Mouse (Mus musculus) A20 (cell line): Measurements from ENCODE around the gene Nacc1.

ENCODE experiments used
- DNase-seq: peaks from one replicate; pipeline ENCODE4 v3.0.0-alpha.2; 2011; ENCODE audit warnings: low read depth, low spot score

Gene Nacc1

DNA sequence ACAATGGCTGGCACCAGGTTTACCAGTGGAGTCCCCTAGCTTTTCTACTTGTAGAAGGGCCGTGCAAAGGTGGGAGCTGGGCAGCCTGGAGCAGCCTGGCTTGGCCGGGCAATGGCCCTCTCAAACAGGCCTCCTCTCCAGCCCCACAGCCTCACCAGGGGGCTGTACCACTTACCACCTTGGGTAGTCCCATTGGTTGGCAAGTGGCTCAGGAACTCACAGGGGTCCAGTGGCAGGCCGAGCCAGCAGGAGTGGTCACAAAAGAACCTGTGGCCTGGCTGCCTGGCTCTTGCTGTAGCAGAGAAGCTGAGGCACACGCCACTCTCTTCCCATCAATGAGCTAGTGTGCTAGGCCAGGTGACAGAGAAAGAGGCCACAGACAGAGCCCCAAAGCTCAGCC lies 26.5 kb upstream of the Nacc1 start:
- no peak for DNase-seq

DNA sequence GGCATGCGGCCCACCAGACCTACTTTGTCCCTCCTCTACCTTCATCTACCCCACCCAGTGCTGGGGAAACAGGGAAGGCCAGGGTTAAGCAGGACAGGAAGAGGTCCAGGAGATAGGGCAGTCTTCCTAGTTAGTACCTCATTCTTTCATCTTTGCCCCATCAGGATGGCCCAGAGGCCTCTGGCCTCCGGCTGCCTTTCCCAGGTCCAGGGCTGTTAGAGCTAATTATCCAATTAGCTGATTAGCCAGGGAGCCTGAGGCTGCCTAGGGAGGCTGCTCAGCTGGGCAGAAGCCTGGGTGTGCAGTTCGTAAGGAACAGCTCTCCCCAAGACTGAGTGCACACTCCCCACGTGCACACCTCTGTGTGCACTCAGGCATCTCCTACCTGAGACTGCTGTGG lies 25.7 kb upstream of the Nacc1 start:
- no peak for DNase-seq

DNA sequence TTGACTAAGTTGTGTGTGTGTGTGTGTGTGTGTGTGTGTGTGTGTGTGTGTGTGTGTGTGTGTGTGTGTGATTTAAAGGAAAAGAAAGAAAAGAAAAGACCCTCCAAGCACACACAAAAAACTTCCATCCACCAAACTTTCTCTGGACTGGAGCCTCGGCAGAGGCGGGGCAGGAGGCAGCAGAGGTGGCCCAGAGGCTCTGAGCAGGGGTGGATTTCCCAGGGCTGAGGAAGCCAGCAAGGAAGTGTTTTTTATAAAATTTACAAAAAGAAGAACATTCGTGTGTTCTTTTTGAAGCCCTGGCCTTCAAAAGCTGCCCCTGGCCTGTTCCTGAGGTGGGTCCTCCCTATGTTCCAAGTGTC lies 25.1 kb upstream of the Nacc1 start:
- no peak for DNase-seq

DNA sequence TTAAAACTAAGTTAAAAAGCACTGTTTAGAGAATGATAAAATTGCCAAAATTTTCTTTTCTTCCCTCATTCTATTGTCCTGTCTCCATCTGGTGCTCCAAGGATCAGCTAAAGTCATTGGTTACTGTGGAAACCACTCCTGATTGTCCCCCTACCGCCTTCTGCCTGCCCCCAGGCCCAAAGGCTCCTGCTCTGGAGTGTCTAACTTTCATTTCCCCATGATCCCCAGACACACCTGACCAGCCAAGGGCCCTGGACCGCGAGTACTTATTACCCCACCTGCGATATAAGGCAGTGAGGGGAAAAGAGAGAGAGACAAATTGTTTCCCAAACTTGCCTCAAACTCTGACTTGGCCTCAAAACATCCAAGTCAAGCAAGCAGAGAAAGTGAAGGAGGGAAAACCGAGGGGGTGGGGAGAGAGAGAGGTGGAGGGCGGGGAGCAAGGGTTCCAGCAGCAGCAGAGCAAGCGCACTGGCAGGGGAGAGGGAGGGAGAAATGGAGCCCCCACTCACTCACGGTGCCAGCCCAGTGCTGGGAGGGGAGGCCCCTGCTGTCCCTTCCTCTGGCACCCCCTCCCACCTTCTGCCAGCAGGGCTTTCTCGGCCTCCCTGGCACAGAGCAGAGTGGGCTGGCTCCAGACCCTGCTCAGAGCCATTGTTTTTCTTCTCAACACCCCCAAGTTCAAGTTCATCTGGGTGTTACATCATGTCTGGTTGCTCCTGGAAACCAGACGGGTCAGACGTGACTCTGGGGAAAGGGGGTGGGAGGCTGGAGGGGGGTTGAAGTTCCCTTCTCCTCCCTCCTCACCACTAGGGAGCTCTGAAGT lies 24.5 kb upstream of the Nacc1 start:
- peak; percentile 67 for DNase-seq

GRCm38 (mm10) chr8:84711312-84711711 lies 23.6 kb upstream of the Nacc1 start:
- DNase-seq, result no peak

DNA sequence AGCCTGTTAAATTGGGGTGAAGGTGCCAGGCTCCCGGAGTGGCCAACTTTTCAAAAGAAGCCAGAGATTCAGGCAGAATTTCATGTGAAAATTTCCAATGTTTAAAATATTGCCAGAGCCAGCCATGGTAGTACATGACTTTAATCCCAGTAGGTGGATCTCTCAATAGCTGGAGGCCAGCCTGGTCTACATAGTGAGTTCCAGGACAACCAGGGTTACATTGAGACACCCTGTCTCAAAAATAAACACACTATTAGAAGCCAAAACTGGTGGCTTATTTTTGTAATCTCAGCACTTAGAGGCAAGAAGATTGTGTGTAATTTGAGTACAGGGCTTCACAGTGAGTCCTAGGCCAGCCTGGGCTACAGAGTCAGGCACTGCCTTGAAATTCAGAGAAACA lies 22.3 kb upstream of the Nacc1 start:
- DNase-seq, result no peak

GRCm38 (mm10) chr8:84708774-84709475 lies 21.3 kb upstream of the Nacc1 start:
- peak; percentile 89 for DNase-seq

GRCm38 (mm10) chr8:84708071-84708541 lies 20.4 kb upstream of the Nacc1 start:
- peak; percentile 55 for DNase-seq

DNA sequence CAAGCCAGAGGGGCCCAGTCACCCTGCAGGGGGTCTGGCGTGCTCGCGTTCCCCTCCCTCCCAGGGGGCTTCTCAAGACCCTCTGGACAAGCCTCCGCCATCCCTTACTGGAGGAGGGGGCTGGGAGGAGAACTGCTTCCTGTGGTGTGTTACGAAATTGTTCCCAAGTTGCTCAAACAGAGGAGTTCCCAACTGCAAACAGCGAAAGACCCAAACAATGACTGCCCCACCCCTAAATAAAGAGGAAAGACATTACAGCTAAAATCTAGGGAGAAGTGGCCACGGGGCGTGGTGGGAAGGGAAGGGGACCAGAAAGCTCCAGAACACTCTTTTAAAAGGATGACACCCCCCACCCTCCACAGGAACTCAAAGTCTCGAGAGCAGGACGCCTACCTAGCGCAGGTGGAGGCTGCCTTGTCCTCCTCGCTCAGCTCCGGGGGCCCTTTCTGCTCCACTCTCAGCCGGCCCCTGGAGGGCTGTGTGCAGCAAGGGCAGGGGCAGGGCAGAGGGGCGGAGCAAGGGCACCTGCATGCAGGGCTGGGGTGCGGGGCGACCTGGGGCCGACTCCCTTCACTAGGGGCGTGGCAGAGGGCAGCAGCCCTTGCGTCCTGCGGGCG lies 19.7 kb upstream of the Nacc1 start:
- peak; percentile 96 for DNase-seq

DNA sequence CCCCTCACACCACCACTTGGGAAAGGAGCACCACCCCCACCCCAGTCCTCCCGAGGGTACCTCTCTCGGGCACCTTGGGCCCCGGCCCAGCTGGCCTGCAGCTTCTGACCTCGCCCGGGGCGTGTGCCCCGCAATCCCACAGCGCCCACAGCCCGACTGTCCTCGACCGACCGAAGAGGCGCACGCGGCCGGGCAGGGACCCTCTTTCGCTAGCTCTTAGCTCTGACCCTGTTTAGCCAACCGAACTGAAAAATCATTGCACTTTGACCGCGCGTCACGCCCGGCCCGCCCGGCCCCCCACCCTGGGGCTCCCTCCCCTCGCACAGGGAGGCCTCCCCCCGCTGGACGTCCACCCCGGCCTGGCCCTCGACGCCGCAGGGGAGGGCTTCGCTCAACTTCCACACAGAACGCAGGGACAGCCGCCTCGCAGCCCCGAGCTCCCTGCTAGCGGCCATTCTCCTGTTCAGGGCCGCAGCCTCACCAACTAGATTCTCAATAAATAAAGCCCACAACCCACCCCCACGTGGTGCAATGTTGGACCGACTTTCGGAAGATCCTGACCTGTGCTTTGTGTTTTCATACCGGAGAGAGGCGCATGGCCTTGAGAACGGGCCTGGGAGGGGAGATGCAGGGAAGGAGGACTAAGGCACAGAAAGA lies 19.1 kb upstream of the Nacc1 start:
- peak; percentile 79 for DNase-seq

- no peak for DNase-seq
These were observed 18.3 kb upstream of the Nacc1 start for GRCm38 (mm10) chr8:84705960-84706359.

- DNase-seq, result peak; percentile 86
These were observed 17.5 kb upstream of the Nacc1 start for GRCm38 (mm10) chr8:84704867-84705831.

DNA sequence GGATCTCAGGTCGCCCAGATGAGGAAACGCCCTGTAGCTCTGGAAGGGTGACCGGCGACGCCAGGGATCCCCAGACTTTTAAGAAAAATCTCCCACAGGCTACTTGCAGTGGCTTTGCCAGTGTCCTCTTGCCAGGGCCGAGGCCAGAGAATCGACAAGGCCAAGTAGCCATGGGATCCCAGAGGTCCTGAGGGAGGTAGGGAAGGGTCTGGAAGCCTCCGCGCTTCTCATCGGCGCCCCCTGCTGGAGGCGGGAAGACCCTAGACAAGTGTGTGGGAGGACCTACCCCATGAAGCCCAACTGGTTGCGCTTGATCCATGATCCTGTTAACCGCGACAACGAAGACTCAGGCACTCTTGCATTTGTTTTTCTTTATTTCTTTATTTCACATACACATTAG lies 16.7 kb upstream of the Nacc1 start:
- DNase-seq, result peak; percentile 92

DNA sequence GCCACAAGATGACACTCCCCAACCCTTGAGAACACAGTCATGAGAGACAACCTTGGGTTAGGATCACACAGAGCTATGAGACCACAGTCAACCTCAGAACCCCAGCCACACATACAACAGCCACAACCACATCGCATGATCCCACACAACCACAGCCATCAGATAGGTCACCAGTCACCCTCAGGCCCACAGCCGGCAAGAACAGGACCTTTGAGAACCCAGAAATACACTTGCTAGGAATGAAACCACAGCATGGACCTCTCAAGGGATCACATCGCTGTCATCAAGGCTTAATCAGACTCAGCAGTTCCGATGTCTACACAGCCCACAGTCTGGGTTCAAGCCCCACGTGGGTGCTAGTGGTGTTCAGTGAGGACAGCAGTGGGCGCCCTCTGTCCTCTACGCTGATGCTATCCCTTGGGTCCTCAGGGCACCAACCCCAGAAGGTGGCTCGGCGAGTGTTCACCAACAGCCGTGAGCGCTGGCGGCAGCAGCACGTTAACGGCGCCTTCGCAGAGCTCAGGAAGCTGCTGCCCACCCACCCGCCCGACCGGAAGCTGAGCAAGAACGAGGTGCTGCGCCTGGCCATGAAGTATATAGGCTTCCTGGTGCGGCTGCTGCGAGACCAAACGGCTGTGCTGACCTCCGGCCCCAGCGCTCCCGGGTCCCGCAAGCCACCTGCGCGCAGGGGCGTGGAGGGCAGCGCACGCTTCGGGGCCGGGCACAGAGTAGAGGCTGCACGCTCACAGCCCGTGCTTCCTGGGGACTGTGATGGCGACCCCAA lies 16.0 kb upstream of the Nacc1 start:
- DNase-seq, result peak; percentile 80

DNA sequence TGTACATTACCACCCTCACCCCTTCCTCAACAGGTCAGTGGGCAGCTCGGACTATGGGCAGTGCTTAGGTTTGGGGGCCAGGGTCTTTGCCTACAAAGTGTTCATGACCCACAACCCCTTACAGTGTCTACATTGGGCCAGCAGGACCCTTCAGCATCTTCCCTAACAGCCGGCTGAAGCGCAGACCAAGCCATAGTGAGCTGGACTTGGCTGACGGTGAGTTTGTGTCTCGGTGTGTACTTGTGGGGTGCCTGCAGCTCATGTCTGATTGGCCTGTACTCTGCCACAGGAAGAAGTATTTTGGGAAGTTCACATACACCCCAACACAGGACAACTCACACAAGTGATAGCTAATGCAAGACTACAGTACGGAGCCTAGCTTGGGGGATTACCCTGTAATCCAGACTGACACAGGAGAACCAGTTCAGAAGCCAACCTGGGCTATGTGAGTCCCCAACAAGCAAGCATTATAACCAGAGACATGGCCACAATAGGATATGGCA lies 15.4 kb upstream of the Nacc1 start:
- peak; percentile 66 for DNase-seq

GRCm38 (mm10) chr8:84702561-84702960 lies 14.9 kb upstream of the Nacc1 start:
- DNase-seq, result peak; percentile 58

GRCm38 (mm10) chr8:84700941-84701911 lies 13.6 kb upstream of the Nacc1 start, which contains the start of gene Lyl1:
Lyl1 (plus strand) TSS chr8:84701457.
- DNase-seq, result peak; percentile 95

DNA sequence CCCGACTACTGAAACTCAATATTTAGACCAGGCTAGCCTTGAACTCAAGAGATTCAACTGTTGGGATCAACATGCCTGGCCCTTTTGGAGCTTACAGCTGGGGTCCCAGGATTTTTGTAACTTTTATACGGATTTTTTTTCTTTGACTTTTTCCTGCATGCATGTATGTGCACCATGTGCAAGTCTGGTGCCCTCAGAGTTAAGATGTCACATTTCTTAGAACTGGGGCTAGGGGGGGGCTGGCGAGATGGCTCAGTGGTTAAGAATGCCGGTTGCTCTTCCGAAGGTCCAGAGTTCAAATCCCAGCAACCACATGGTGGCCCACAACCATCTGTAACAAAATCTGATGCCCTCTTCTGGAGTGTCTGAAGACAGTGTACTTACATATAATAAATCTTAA lies 12.9 kb upstream of the Nacc1 start:
- DNase-seq, result peak; percentile 70
